Mouse (Mus musculus): ENCODE measurements around the gene Htra3. TPM values are rescaled to one million over a fixed set of nuclear protein-coding genes. Genes with fewer than 3 reads are reported as not detected.
A peak's percentile ranks its signal among the peaks of the same experiment; 100 is the strongest.

Gene Htra3
- total RNA-seq, 2 experiments from 2014 or later, result 48.0 to 61.7 TPM

DNA sequence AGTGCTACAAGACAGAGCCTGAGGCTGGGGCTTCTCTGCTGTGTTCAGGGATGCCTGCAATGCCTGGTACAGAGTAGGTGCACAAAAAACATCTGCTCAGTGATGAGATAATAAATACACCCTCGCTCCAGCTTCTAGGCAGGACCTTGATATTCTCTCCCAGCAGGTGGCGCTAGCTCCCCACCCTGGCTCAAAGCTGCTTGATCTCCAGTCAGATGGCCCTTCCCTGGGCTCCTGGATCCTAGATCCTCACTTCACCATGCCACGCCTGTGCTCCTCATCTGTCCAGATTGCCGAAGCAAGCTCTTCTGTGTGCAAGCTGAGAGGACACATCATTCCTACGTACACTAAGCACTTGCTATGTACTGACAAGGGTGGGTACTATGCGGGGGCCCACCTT lies 21.5 kb upstream of the Htra3 start:
- DNase-seq, result peak; percentile 87

DNA sequence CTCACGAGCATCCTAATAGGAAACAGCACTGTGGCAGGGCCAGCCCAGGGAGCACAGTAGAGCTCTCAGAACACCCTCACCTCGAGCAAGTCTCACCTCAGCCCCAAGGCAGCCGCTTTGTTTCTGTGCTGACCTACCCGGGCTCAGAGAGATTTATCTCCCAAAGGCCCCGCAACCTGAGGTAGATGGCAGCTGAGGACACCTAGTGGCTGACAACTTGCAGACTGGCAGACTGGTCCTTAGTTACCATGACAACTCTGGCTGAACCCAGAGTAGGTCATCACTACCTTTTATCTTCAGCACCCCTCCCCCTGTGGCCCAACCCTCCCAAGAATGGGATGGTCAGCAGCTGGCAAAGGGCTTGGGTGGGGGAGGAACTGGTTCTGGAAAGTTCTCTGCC lies 16.2 kb upstream of the Htra3 start:
- DNase-seq, result no peak

DNA sequence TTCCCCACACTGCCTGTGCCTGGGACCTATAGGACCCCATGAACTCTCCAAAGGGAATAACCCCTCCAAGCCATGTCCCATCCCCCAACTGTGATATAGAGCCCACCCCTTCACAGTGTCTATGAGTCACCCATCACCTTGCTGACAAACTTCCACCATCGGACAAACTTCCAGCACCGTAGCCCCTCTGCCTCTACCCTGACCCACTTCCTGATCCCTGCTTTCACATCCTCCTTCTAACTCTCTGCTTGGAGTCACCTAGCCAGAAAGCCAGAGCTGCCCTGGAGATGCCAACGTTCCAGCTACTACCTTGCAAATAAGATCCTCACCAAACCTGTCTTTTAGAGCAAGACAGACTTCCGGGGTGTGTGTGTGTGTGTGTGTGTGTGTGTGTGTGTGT lies 14.1 kb upstream of the Htra3 start:
- no peak for DNase-seq

DNA sequence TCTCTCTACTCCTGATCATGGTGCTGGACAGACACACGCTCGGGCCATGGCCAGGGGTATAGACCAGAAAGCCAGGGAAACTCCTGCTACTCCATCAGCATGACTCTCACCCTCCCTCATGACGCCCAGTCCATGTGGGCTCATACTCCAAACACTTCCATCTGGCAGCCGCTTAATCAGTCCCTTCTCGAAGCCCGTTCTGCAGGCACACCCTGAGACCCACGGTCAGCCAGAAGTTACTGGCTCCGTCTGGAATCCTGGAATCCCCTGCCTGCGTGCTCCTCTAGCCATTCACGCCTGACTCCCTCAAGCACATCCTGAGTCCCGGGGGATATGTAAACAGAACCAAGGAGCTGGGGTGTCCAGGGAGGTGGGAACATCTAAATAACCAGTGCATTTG lies 11.7 kb upstream of the Htra3 start:
- DNase-seq, result no peak

DNA sequence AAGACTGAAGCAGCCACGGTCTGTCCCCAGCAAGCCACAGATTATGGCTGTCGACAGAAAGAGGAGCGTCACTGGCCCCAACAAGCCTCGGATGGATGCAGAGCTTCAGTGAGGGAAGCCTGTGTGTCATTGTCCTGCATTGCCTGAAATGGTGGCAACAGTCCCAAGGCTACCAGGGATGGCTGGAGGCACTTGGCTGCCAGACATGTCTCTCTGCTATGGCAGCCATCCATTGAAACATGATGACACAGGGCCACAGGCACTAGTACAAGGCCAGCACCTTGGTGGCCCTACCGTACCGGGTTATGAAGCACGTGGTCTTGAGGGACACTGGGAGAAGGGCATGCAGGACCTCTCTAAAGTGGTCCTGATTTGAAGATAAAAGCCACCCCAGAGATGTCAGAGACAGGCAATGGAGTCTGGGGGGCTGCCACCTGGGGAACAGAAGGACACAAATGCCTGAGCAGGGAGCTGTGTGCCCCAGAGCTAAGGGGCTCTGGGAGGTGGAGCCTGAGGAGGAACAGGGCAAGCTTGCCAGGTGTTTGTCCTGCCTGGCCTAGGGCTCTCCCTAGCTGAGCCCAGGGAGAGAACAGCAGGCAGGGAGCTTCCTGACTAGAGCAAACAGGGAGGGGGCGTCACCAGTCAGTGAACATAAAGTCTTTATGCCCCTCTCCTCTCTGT lies 11.0 kb upstream of the Htra3 start:
- peak; percentile 39 for DNase-seq

DNA sequence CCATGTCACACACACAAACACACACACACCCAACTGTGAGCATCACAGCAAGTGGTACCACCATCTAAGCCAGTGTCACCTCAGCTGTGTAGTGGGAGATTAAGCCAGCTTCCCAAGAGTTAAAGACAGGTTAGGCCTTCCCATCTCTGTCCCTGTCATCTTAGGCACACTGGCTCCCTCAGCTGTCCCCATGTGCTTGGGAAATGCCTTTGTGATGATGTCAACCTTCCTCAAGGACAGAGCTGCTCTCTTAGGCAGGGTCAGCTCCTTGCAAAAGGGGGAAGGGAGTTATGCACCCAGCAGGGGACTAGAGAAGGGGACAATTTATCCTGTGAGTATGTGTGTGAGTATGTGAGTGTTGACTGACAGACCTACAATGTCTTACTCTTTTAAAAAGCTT lies 9.8 kb upstream of the Htra3 start:
- no peak for DNase-seq

DNA sequence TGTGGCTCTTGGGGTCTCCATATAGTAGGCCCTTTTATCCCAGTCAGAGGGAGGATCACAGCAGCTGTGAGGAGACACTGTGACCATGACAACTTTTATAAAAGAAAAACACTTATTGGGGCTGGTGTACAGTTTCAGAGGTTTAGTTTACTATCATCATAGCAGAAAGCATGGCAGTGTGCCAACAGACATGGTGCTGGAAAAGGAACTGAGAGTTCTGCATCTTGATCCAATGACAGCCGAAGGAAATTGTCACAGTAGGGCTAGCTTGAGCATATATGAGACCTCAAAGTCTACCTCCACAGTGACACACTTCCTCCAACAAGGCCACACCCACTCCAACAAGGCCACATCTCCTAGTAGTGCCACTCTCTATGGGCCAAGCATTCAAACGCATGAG lies 9.3 kb upstream of the Htra3 start:
- no peak for DNase-seq

DNA sequence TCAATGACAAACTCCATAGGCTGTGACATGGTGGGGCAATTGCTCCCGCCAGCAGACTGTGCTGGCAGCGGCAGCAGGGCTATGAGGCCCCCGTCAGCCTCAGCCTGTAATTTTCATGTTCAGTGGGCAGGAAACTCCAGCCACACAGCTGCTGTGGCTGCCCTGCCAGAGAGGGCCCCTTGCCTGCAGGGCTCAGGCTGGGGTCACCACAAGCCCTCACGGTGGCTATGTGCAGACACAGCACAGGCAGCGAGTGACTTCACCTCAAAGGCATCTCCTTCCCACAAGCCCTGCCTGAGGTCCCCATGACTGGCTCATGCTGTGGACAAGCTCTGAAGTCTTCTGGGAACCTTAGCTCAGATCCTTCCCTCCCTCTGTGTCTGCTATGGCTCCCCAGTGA lies 7.5 kb upstream of the Htra3 start:
- DNase-seq, result no peak

DNA sequence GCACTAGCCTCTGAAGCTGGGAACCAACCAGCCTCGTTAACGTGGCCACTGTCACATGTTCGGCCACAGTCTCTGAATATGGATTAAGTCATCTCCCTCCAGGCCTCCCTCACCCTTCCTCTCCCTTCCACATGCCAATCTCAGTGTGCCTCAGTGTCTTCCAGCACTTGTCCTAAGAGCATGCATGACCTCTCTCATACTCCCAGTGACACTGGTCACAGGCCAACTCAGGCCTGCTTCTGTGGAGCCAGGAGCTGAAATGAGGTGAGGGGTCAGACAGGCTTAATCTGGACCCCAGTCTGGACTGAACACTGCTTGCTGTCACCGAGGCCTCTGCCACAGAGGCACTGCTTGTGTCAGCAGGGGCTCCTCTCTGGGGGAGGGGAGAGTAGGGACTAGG lies 6.8 kb upstream of the Htra3 start:
- DNase-seq, result no peak

DNA sequence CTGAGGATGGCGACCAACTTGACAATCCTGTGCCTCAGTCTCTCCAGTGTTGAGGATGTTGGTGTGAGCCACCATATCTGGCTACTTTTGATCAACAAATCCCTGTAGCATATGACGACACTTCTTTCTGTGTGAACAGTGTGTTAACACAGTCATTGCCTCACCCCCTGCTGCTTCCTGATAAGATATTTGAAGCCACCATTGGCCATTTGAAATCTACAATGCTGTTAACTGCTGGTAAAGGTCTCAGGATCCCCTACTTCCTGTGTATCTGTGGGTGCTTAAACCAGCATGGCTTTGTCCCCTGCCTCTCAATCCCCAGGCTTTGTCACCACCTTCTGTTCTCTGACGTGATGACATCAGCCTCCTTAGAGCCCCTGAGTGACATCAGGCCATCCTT lies 5.5 kb upstream of the Htra3 start:
- DNase-seq, result no peak

DNA sequence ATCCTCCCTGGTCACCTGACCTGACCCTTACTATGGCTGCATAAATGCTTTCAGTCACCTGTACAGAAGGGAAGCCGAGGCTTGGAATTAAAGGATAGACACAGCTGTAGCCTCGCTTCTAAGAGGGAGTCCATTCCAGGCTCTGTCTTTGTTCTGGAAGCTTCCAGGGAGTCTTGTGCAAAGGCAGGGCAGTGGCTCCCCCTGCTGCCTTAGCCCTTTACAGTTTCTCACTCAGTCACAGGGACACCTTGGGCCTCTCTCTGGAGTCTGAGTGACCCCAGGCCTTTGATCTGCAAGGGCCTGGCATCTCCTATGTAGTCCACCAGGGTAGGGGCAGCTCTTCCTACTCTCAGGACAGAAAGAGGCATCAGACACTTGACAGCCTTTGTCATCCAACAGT lies 1.4 kb upstream of the Htra3 start:
- peak; percentile 66 for DNase-seq

DNA sequence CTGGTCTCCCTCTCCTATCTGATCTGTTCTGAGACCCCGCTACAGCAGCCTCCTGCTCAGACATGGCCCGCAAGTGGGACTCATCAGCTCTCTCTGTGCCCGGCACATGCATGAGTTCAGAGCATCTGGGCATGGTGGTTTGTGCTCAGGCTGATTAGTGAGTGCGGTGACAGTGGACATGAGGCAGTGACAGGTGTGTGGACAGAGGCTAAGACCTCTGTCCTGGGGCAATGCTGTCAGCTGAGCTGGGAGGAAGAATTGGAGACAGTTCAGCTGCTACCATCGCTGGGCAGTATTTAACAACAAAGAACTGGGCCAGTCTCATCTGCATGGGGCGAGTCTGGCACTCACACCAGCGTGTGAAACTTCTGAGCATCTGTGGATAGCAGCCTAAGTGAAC lies 2.6 kb downstream of the Htra3 start:
- DNase-seq, result no peak

DNA sequence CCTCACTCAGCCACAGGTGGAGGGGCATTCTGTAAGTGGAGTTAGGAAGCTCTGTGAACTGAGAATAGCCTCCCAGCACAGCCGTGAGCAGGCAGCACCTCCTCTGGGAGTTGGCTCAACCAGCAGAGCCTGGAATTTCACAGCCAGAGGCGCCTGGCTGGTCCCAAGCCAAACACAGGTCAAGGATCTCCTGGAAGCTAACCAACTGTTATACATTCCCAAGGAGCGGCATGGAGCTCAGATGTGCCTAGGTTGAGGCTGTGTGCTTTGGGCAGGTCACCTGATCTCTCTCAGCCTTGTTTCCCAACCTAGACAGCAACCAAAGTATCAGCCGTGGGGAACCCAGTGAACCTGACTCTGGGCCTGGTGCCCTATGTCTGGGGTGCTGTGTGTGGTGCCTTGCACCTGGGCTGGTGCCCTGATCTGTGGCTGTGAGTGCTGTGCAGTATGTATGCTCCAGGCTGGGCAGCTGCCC lies 5.5 kb downstream of the Htra3 start:
- DNase-seq, result peak; percentile 52

DNA sequence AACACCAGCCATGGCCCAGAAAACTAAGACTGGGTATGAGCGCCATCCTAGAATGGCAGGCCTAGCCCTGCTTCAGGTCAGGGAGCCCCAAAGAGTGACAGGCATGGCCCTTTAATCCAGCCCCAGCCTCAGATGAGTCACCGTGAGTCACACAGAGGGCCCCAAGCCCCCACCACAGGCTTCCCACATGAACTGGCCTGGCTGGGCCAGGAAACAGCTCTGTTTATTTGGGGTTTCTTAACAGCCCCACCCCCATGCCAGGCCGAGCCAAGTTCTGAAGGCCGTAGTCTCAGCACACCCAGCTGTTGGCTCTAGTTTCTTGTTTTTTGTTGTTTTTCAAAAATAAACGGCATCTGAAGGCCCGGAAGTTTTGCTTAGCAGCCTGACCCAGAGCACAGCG lies 6.5 kb downstream of the Htra3 start:
- peak; percentile 74 for DNase-seq

DNA sequence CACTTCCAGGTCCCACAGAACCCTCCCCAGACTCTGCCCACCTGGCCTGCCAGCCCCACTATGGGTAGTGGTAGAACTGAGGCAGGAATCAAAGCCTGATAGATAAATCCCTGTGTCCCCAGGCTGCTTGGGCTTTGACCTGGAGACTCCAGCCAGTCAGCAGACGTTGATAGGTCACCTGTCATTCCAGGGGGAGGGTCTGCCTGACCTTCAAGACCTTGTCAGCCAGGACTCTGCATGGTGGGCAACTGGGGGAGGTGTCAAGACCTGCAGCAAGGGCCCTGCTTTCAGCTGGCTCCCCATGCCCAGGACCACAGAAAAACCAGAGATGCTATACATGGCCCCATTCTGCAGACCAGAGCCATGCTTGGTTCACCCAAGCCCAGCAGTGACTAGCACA lies 7.0 kb downstream of the Htra3 start:
- DNase-seq, result no peak

DNA sequence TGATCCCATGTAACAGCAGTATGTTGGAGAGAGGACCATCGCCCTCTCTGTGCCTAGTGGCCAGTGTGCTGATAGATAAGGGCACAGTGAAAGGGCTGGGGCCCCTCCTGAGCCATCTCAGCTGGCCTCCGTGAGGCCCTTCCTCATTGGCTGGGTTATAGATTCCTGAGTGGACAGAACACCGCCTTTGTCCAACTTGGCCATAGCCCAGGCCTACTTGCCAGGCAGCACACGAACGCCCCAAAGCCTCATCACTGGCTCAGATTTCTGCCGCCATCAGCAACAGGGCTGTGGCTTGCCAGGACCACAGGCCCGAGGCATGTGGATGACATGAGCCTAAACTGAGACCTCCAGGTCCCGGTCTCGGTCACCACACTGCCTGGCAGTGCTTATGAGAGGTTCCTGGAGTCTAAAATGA lies 8.1 kb downstream of the Htra3 start:
- peak; percentile 81 for DNase-seq

DNA sequence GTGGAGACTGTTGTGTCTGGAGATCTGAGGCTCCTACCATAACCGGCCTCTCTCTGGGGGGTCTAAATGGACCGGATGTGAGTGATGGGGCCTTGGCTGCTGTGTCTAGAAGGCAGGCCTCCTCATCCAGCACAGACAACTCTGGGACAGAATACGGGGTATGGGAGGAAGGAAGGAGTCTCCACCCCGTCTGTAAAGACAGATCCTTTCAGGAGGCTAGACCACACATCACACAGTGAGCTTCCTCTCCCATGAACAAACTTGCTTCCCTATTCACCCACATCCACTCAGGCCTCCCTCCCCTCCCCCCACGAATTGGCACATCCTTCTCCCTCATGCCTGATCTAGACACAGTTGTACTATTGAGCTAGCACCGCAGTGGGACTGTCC lies 9.2 kb downstream of the Htra3 start:
- peak; percentile 37 for DNase-seq

DNA sequence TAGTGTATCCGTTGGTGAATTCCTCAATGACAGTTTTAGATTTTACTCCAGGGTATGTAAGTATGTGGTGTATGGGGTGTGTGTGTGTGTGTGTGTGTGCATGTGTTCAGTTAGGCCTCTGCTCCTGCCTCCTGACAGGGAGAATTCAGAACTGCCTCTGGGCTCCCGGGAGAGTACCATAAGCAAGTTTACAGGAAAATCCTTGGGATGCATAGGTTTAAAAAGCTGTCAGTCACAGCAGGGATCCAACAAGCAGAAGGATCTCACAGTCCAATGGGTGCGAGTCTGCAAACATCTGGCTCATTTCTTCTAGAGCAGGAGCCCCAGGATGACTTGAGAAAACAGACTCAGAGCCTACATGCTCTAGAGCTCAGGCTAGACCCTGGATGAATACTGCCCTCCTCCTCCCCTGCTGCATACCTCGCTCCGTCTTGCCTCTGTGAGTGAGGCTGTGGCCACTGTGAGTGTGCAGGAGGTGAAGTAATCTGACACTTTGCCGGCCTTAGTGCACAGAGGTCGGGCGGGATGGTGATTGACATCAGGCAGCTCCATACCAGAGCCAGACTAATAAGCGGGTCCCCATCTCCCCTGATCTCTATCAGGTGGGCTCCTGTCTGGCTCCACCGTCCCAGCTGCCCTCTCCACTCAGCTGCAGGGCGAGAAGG lies 9.7 kb downstream of the Htra3 start:
- no peak for DNase-seq

DNA sequence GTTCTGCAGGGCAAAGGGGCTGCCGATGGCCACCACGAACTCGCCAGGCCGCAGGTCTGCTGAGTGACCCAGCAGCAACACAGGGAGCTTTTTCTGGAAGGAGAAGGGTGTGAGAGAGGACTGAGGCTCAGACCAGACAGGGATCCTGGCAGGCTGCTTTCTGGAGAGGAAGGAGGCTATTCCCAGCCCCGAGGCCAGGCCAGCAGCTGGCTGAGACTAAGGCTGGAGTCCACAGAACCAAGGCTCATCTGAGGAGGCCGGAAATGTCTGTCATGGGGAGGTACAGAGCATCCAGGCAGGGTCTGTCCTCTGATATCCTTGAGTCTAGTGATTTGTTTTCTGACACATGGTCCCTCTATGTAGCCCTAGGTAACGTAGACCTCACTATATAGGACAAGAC lies 13.4 kb downstream of the Htra3 start:
- DNase-seq, result no peak

DNA sequence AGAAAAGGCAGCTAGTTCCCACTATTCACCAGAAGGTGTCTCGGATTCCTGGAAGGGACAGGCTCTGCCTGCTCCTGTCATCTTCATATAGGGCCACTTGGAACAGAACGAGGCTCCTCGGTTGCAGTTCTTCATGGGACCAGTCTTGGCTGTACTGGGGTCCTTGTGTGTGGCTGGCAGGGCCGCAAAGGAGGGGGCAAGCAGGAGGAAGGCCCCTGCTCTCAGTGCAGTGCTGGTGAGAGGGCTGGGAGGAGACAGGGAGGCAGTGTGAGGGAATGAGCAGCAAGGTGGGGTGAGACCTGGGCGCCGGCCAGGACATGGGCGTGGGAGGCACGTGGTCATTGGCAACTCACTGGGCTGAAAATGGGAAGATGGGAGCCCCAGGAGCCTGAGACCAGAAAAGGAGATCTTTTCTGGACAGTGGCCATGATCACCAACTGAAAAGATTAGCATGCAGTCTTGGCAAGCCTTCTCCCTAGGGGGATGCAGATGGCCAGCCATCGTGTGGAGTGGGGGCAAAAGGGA lies 17.5 kb downstream of the Htra3 start:
- DNase-seq, result no peak

DNA sequence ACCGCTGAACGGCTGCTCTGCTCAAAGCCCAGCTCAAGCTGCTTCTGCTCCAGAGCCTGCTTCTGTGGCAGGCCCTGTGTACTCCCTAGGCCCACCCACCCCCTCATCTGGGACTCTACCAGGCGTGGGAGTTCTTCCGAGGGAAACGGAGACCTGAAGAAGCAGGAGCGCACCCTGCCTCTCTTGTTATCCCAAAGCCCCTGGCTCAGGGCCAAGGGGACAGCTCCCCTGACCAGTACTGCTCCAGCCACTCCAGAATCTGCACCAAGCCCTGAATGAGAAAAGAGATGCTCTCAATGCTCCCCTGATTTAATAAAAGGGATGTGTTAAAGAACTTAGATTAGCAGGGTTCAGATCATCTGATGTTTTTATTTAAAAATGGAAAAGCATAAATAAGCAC lies 18.4 kb downstream of the Htra3 start:
- DNase-seq, result no peak

DNA sequence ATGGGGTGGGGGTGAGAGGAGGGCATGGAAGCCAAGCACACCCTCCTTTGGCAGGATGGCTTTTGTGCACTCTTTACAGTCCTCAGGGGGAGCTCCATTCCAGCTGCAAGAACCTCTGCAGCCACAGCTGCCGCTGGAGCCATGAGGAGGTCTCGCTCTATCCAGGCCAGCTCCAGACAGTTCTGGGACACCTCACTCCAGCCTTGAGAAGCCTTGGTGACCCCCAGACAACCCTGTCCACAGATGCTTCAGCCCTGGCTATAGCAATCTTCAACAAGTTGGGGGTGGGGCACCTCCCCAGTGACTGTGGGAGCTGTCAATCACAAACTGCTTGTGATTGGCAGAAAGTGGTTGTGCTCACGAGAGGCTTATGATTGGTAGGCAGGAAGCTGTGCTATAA lies 20.1 kb downstream of the Htra3 start:
- DNase-seq, result peak; percentile 4

DNA sequence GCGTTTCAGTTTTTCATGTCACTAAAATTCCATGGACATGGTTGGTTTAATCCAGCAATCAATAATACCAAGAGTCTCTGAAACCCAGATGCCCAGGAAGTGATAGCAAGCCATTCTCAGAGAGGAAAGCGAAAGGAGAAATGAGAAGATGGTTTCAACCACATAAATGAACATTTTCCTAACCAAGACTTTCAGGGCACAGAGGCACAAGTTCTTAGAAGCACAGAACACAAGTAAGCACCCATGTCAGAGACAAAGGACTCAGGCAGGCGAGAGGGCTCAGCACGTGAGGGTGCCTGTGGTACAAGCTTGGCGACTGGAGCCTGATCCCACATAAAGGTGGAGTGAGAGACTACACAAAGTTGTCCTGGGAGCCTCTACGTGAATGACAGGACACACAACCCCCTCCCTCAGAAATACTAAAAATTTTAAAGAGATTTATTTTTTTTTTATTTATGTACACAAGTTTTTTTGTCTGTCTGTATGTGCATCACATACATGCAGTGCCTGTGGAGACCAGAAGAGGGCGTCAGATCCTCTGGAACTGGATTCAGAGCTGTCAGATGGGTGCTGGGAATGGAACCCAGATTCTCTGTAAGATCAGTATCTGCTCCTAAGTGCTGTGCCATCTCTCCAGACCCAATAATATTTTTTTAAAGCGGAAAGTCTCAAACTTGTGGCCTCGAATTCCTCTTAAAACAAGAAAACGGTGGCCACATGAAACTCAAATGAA lies 23.7 kb downstream of the Htra3 start:
- DNase-seq, result no peak
